Mouse (Mus musculus): ENCODE results near the gene Cdh10.

The Cdh10 gene

GRCm38 (mm10) chr15:18975041-18975440, 156.3 kb downstream of the Cdh10 start:
- no peak for DNase-seq (ENCODE audit: low read depth, low spot score)

- DNase-seq (ENCODE audit: low read depth, low spot score): no peak
These were observed 166.1 kb downstream of the Cdh10 start for GRCm38 (mm10) chr15:18984891-18985290.

- DNase-seq (ENCODE audit: low read depth, low spot score): no peak
These were observed 168.9 kb downstream of the Cdh10 start for GRCm38 (mm10) chr15:18987671-18988070.

- DNase-seq (ENCODE audit: low read depth, low spot score): no peak
These were observed 174.8 kb downstream of the Cdh10 start for GRCm38 (mm10) chr15:18993512-18993911.

- DNase-seq (ENCODE audit: low read depth, low spot score): no peak
These were observed 175.5 kb downstream of the Cdh10 start for GRCm38 (mm10) chr15:18994294-18994693.

GRCm38 (mm10) chr15:19010829-19011228, 192.1 kb downstream of the Cdh10 start:
- DNase-seq (ENCODE audit: low read depth, low spot score): no peak

GRCm38 (mm10) chr15:19032983-19033382, 214.2 kb downstream of the Cdh10 start:
- no peak for DNase-seq (ENCODE audit: low read depth, low spot score)

- no peak for DNase-seq (ENCODE audit: low read depth, low spot score)
These were observed 221.3 kb downstream of the Cdh10 start for GRCm38 (mm10) chr15:19040077-19040476.
